Mouse (Mus musculus): ENCODE results near the gene Ppp1r9a. TPM values are rescaled to one million over a fixed set of nuclear protein-coding genes. Genes with fewer than 3 reads are reported as not detected.

Gene Ppp1r9a
- total and polyA plus RNA-seq, 3 experiments: 0.03 TPM; not detected in 2

- Histone ChIP-seq H3K4me3 (ENCODE audit: control insufficient read depth in 1 of 2, insufficient read depth in 1 of 2, low read depth in 2 of 2, low read length in 2 of 2) (no peak overlapping the region), H3K79me2 (ENCODE audit: control insufficient read depth, insufficient read depth, low read length, poor library complexity) (no peaks in the 10 kb centered on the region), H3K9ac (ENCODE audit: control insufficient read depth, low read depth, low read length, poor library complexity, severe bottlenecking) (no peak overlapping the region), H3K27me3 (ENCODE audit: control insufficient read depth in 1 of 2, insufficient read depth in 2 of 2, low read length in 2 of 2) (peaks cover 6 to 14% of the 10 kb centered on the region in 2 experiments), H3K9me3 (replicated peaks; ENCODE audit: insufficient read depth, low read length) (no peaks in the 10 kb centered on the region), H3K4me1 (ENCODE audit: control insufficient read depth in 1 of 2, insufficient read depth in 2 of 2, low read length in 2 of 2) (no peaks in the 10 kb centered on the region), H3K36me3 (ENCODE audit: control insufficient read depth in 1 of 2, insufficient read depth in 2 of 2, low read length in 2 of 2) (no peaks in the 10 kb centered on the region), H3K27ac (ENCODE audit: control insufficient read depth, low read depth, low read length) (no peak overlapping the region)
- TF ChIP-seq UBTF (IDR thresholded peaks at IDR 0.05; ENCODE audit: borderline replicate concordance, insufficient read depth, low read depth, low read length): no peak
- no peak for TF ChIP-seq ELF1 (IDR thresholded peaks at IDR 0.05; ENCODE audit: low read depth, low read length)
- no peak for TF ChIP-seq CTCF (IDR thresholded peaks at IDR 0.05 in 2 of 3, conservative IDR thresholded peaks at IDR 0.05 in 1 of 3; ENCODE audit: control insufficient read depth in 1 of 3, insufficient read depth in 1 of 3, low read depth in 2 of 3, low read length in 3 of 3, poor library complexity in 1 of 3, severe bottlenecking in 1 of 3)
- TF ChIP-seq TAL1 (IDR thresholded peaks at IDR 0.05; ENCODE audit: low read length): no peak
- no peak for TF ChIP-seq NELFE (IDR thresholded peaks at IDR 0.05; ENCODE audit: low read depth, low read length)
- TF ChIP-seq E2F4 (IDR thresholded peaks at IDR 0.05; ENCODE audit: borderline replicate concordance, low read depth, low read length): no peak
- no peak for TF ChIP-seq BHLHE40 (IDR thresholded peaks at IDR 0.05; ENCODE audit: borderline replicate concordance, low read depth, low read length)
- no peak for TF ChIP-seq MYC (IDR thresholded peaks at IDR 0.05; ENCODE audit: low read depth, low read length)
- DNase-seq (ENCODE audit: low read depth, low spot score): no peak
Measured at GRCm38 (mm10) chr6:5029956-5030355, 127.2 kb downstream of the Ppp1r9a start.

- no peaks in the 10 kb centered on the region for H3K4me1 ChIP-seq (ENCODE audit: control insufficient read depth in 1 of 2, insufficient read depth in 2 of 2, low read length in 2 of 2)
- H3K79me2 ChIP-seq (ENCODE audit: control insufficient read depth, insufficient read depth, low read length, poor library complexity): no peaks in the 10 kb centered on the region
- H3K9ac ChIP-seq (ENCODE audit: control insufficient read depth, low read depth, low read length, poor library complexity, severe bottlenecking): no peak overlapping the region
- H3K9me3 ChIP-seq (replicated peaks; ENCODE audit: insufficient read depth, low read length): no peaks in the 10 kb centered on the region
- H3K4me3 ChIP-seq (ENCODE audit: control insufficient read depth in 1 of 2, insufficient read depth in 1 of 2, low read depth in 2 of 2, low read length in 2 of 2): no peak overlapping the region
- peaks cover 5 to 6% of the 10 kb centered on the region in 2 experiments; a peak in 3 of 4 replicates for H3K27me3 ChIP-seq (ENCODE audit: control insufficient read depth in 1 of 2, insufficient read depth in 2 of 2, low read length in 2 of 2)
- no peaks in the 10 kb centered on the region for H3K36me3 ChIP-seq (ENCODE audit: control insufficient read depth in 1 of 2, insufficient read depth in 2 of 2, low read length in 2 of 2)
- DNase-seq (ENCODE audit: low read depth, low spot score): no peak
- H3K27ac ChIP-seq (ENCODE audit: control insufficient read depth, low read depth, low read length): no peak overlapping the region
- TF ChIP-seq E2F4 (IDR thresholded peaks at IDR 0.05; ENCODE audit: borderline replicate concordance, low read depth, low read length): no peak
- TF ChIP-seq MAX (IDR thresholded peaks at IDR 0.05; ENCODE audit: low read length): no peak
- no peak for TF ChIP-seq ZNF384 (IDR thresholded peaks at IDR 0.05; ENCODE audit: low read depth, low read length)
- TF ChIP-seq TBP (IDR thresholded peaks at IDR 0.05; ENCODE audit: low read depth, low read length): no peak
- no peak for TF ChIP-seq MYB (IDR thresholded peaks at IDR 0.05; ENCODE audit: low read depth, low read length)
- TF ChIP-seq TAL1 (IDR thresholded peaks at IDR 0.05; ENCODE audit: low read length): no peak
- no peak for TF ChIP-seq ZC3H11A (IDR thresholded peaks at IDR 0.05; ENCODE audit: low read depth, low read length)
- no peak for TF ChIP-seq KAT2A (conservative IDR thresholded peaks at IDR 0.05; ENCODE audit: low read depth, low read length)
- no peak for TF ChIP-seq ETS1 (IDR thresholded peaks at IDR 0.05; ENCODE audit: low read depth, low read length)
- TF ChIP-seq MYC (IDR thresholded peaks at IDR 0.05; ENCODE audit: low read depth, low read length): no peak
- no peak for TF ChIP-seq NELFE (IDR thresholded peaks at IDR 0.05; ENCODE audit: low read depth, low read length)
- TF ChIP-seq TCF12 (IDR thresholded peaks at IDR 0.05; ENCODE audit: low read depth, low read length): no peak
- no peak for TF ChIP-seq POLR2AphosphoS2 (IDR thresholded peaks at IDR 0.05; ENCODE audit: low read length)
- TF ChIP-seq POLR2A (IDR thresholded peaks at IDR 0.05; ENCODE audit: control insufficient read depth in 1 of 2, insufficient read depth in 1 of 2, low read depth in 1 of 2, low read length in 2 of 2, poor library complexity in 1 of 2): no peak
- no peak for TF ChIP-seq UBTF (IDR thresholded peaks at IDR 0.05; ENCODE audit: borderline replicate concordance, insufficient read depth, low read depth, low read length)
- TF ChIP-seq SMC3 (IDR thresholded peaks at IDR 0.05; ENCODE audit: low read depth, low read length): no peak
- TF ChIP-seq MAFK (IDR thresholded peaks at IDR 0.05; ENCODE audit: borderline replicate concordance, low read depth, low read length): no peak
Measured at GRCm38 (mm10) chr6:5032986-5033633, 130.4 kb downstream of the Ppp1r9a start.
